Mouse (Mus musculus) MEL (cell line): ENCODE results near the gene Fdps. TPM values are rescaled to one million over a fixed set of nuclear protein-coding genes. Genes with fewer than 3 reads are reported as not detected.

Source experiments
- DNase-seq: peaks from one replicate; pipeline ENCODE4 v3.0.0; 2011; ENCODE audit warnings: low read depth, low spot score
- H3K27ac ChIP-seq: 2 replicates; pipeline ENCODE4 v1.5.1; 2012; ENCODE audit warnings: low read depth, mild to moderate bottlenecking, control low read depth, low read length, moderate library complexity; ENCODE audit not compliant: control insufficient read depth
- H3K27me3 ChIP-seq, 2 experiments: fragments of 150-350 bp in 1 of 2; sonication (generic) in 1 of 2; 2 replicates each; pipeline ENCODE4 v1.6.1; 2012; ENCODE audit warnings: low read length in 2 of 2, mild to moderate bottlenecking in 2 of 2, improper control_type of control experiment in 1 of 2, moderate library complexity in 1 of 2; ENCODE audit not compliant: insufficient read depth in 2 of 2, control insufficient read depth in 1 of 2
- H3K36me3 ChIP-seq, 2 experiments: 2 replicates each; pipeline ENCODE4 v1.6.1; 2012 to 2014; ENCODE audit warnings: low read length in 2 of 2, improper control_type of control experiment in 1 of 2, inconsistent platforms in 1 of 2, mild to moderate bottlenecking in 1 of 2; ENCODE audit not compliant: insufficient read depth in 2 of 2, control insufficient read depth in 1 of 2
- H3K4me1 ChIP-seq, 2 experiments: fragments of 150-350 bp in 1 of 2; sonication (generic) in 1 of 2; 2 replicates each; pipeline ENCODE4 v1.6.1; 2012; ENCODE audit warnings: low read length in 2 of 2, improper control_type of control experiment in 1 of 2, mild to moderate bottlenecking in 1 of 2; ENCODE audit not compliant: insufficient read depth in 2 of 2, control insufficient read depth in 1 of 2
- H3K4me3 ChIP-seq, 2 experiments: fragments of 150-350 bp in 1 of 2; sonication (generic) in 1 of 2; 2 replicates each; pipeline ENCODE4 v1.5.1; 2012; ENCODE audit warnings: low read depth in 2 of 2, low read length in 2 of 2, mild to moderate bottlenecking in 2 of 2, moderate library complexity in 2 of 2, control low read depth in 1 of 2, improper control_type of control experiment in 1 of 2; ENCODE audit not compliant: control insufficient read depth in 1 of 2, insufficient read depth in 1 of 2
- H3K79me2 ChIP-seq: 2 replicates; pipeline ENCODE4 v1.6.1; 2012; ENCODE audit warnings: mild to moderate bottlenecking, low read length, moderate library complexity; ENCODE audit not compliant: control insufficient read depth, poor library complexity, insufficient read depth
- H3K9ac ChIP-seq: 2 replicates; pipeline ENCODE4 v1.6.1; 2012; ENCODE audit warnings: low read depth, mild to moderate bottlenecking, control low read depth, low read length, moderate library complexity; ENCODE audit not compliant: control insufficient read depth, poor library complexity, severe bottlenecking
- H3K9me3 ChIP-seq: fragments of 150-350 bp; sonication (generic); replicated peaks from 2 replicates; pipeline ENCODE4 v1.6.1; 2012; ENCODE audit warnings: mild to moderate bottlenecking, low read length, improper control_type of control experiment, moderate library complexity; ENCODE audit not compliant: insufficient read depth
- BHLHE40 ChIP-seq: IDR thresholded peaks from 2 replicates; pipeline ENCODE4 v1.6.1; 2012; ENCODE audit warnings: low read depth, mild to moderate bottlenecking, inconsistent platforms, low read length, improper control_type of control experiment, borderline replicate concordance
- CHD1 ChIP-seq: IDR thresholded peaks from 2 replicates; pipeline ENCODE4 v1.6.1; 2012; ENCODE audit warnings: low read depth, mild to moderate bottlenecking, inconsistent platforms, low read length, improper control_type of control experiment
- CHD2 ChIP-seq: IDR thresholded peaks from 2 replicates; pipeline ENCODE4 v1.6.1; 2011; ENCODE audit warnings: low read length, improper control_type of control experiment
- CTCF ChIP-seq, 3 experiments: IDR thresholded peaks in 2 of 3; conservative IDR thresholded peaks in 1 of 3; 2 replicates each; pipeline ENCODE4 v1.5.1; 2011 to 2012; ENCODE audit warnings: low read length in 3 of 3, low read depth in 2 of 3, mild to moderate bottlenecking in 2 of 3, improper control_type of control experiment in 1 of 3, inconsistent platforms in 1 of 3, mixed read lengths in 1 of 3, moderate library complexity in 1 of 3; ENCODE audit not compliant: control insufficient read depth in 1 of 3, insufficient read depth in 1 of 3, poor library complexity in 1 of 3, severe bottlenecking in 1 of 3
- E2F4 ChIP-seq: IDR thresholded peaks from 2 replicates; pipeline ENCODE4 v1.6.1; 2011; ENCODE audit warnings: low read depth, low read length, improper control_type of control experiment, borderline replicate concordance
- ELF1 ChIP-seq: IDR thresholded peaks from 2 replicates; pipeline ENCODE4 v1.6.1; 2014; ENCODE audit warnings: low read depth, mild to moderate bottlenecking, inconsistent platforms, low read length, improper control_type of control experiment, moderate library complexity
- ETS1 ChIP-seq: IDR thresholded peaks from 2 replicates; pipeline ENCODE4 v1.6.1; 2012; ENCODE audit warnings: low read depth, mild to moderate bottlenecking, inconsistent platforms, low read length, improper control_type of control experiment, moderate library complexity
- GABPA ChIP-seq: IDR thresholded peaks from 2 replicates; pipeline ENCODE4 v1.6.1; 2012; ENCODE audit warnings: low read depth, mild to moderate bottlenecking, inconsistent platforms, low read length, improper control_type of control experiment, moderate library complexity
- GATA1 ChIP-seq: IDR thresholded peaks from 2 replicates; pipeline ENCODE4 v1.6.1; 2011; ENCODE audit warnings: low read depth, low read length, improper control_type of control experiment
- HCFC1 ChIP-seq: IDR thresholded peaks from 2 replicates; pipeline ENCODE4 v1.6.1; 2012; ENCODE audit warnings: low read depth, mild to moderate bottlenecking, inconsistent platforms, low read length, improper control_type of control experiment, moderate library complexity
- JUND ChIP-seq: IDR thresholded peaks from 2 replicates; pipeline ENCODE4 v1.6.1; 2011; ENCODE audit warnings: low read depth, mild to moderate bottlenecking, improper control_type of control experiment, low read length
- KAT2A ChIP-seq: conservative IDR thresholded peaks from 2 replicates; pipeline ENCODE4 v1.6.1; 2012; ENCODE audit warnings: low read depth, low read length, improper control_type of control experiment, inconsistent platforms
- MAFK ChIP-seq: IDR thresholded peaks from 2 replicates; pipeline ENCODE4 v1.6.1; 2011; ENCODE audit warnings: low read depth, mild to moderate bottlenecking, low read length, improper control_type of control experiment, borderline replicate concordance
- MAX ChIP-seq: IDR thresholded peaks from 2 replicates; pipeline ENCODE4 v1.6.1; 2011; ENCODE audit warnings: low read length, improper control_type of control experiment
- MEF2A ChIP-seq: IDR thresholded peaks from 2 replicates; pipeline ENCODE4 v1.6.1; 2014; ENCODE audit warnings: low read depth, mild to moderate bottlenecking, inconsistent platforms, low read length, improper control_type of control experiment; ENCODE audit not compliant: poor library complexity, insufficient replicate concordance, severe bottlenecking; ENCODE audit errors: extremely low read depth
- MXI1 ChIP-seq: IDR thresholded peaks from 2 replicates; pipeline ENCODE4 v1.6.1; 2011; ENCODE audit warnings: mild to moderate bottlenecking, low read depth, low read length, improper control_type of control experiment
- MYC ChIP-seq: IDR thresholded peaks from 2 replicates; pipeline ENCODE4 v1.6.1; 2011; ENCODE audit warnings: low read depth, mild to moderate bottlenecking, low read length, improper control_type of control experiment, moderate library complexity
- NELFE ChIP-seq: IDR thresholded peaks from 2 replicates; pipeline ENCODE4 v1.6.1; 2011; ENCODE audit warnings: low read depth, low read length, improper control_type of control experiment
- NRF1 ChIP-seq: IDR thresholded peaks from 2 replicates; pipeline ENCODE4 v1.6.1; 2014; ENCODE audit warnings: low read depth, mild to moderate bottlenecking, inconsistent platforms, low read length, improper control_type of control experiment, moderate library complexity; ENCODE audit not compliant: poor library complexity, insufficient read depth, severe bottlenecking
- POLR2A ChIP-seq, 2 experiments: IDR thresholded peaks; 2 replicates each; pipeline ENCODE4 v1.6.1; 2011 to 2012; ENCODE audit warnings: low read length in 2 of 2, mild to moderate bottlenecking in 2 of 2, control low read depth in 1 of 2, improper control_type of control experiment in 1 of 2, low read depth in 1 of 2, moderate library complexity in 1 of 2; ENCODE audit not compliant: control insufficient read depth in 1 of 2, insufficient read depth in 1 of 2, poor library complexity in 1 of 2
- POLR2AphosphoS2 ChIP-seq: IDR thresholded peaks from 2 replicates; pipeline ENCODE4 v1.6.1; 2011; ENCODE audit warnings: low read length, improper control_type of control experiment
- POLR2AphosphoS5 ChIP-seq: IDR thresholded peaks from 2 replicates; pipeline ENCODE4 v1.6.1; 2012; ENCODE audit warnings: low read depth, borderline replicate concordance, mild to moderate bottlenecking, inconsistent platforms, low read length, moderate library complexity, mixed read lengths
- RAD21 ChIP-seq: IDR thresholded peaks from 2 replicates; pipeline ENCODE4 v1.6.1; 2011; ENCODE audit warnings: mild to moderate bottlenecking, low read depth, low read length, improper control_type of control experiment
- RCOR1 ChIP-seq: IDR thresholded peaks from 2 replicates; pipeline ENCODE4 v1.6.1; 2012; ENCODE audit warnings: low read depth, mild to moderate bottlenecking, inconsistent platforms, low read length, improper control_type of control experiment
- SIN3A ChIP-seq: IDR thresholded peaks from 2 replicates; pipeline ENCODE4 v1.6.1; 2012; ENCODE audit warnings: low read length, improper control_type of control experiment, inconsistent platforms
- SMC3 ChIP-seq: IDR thresholded peaks from 2 replicates; pipeline ENCODE4 v1.6.1; 2011; ENCODE audit warnings: low read depth, low read length, improper control_type of control experiment
- TAL1 ChIP-seq: IDR thresholded peaks from 2 replicates; pipeline ENCODE4 v1.6.1; 2012; ENCODE audit warnings: mild to moderate bottlenecking, inconsistent platforms, low read length, moderate library complexity, mixed read lengths
- TCF12 ChIP-seq: IDR thresholded peaks from 2 replicates; pipeline ENCODE4 v1.6.1; 2014; ENCODE audit warnings: low read depth, mild to moderate bottlenecking, inconsistent platforms, low read length, improper control_type of control experiment, moderate library complexity
- UBTF ChIP-seq: IDR thresholded peaks from 2 replicates; pipeline ENCODE4 v1.6.1; 2012; ENCODE audit warnings: low read depth, mild to moderate bottlenecking, inconsistent platforms, low read length, improper control_type of control experiment, moderate library complexity, borderline replicate concordance; ENCODE audit not compliant: insufficient read depth
- USF1 ChIP-seq: IDR thresholded peaks from 2 replicates; pipeline ENCODE4 v1.6.1; 2014; ENCODE audit warnings: low read depth, mild to moderate bottlenecking, inconsistent platforms, low read length, improper control_type of control experiment, moderate library complexity
- USF2 ChIP-seq, 2 experiments: IDR thresholded peaks; 2 replicates each; pipeline ENCODE4 v1.6.1; 2011 to 2012; ENCODE audit warnings: improper control_type of control experiment in 2 of 2, low read length in 2 of 2, borderline replicate concordance in 1 of 2, inconsistent platforms in 1 of 2, low read depth in 1 of 2, mild to moderate bottlenecking in 1 of 2; ENCODE audit not compliant: insufficient read depth in 1 of 2
- ZC3H11A ChIP-seq: IDR thresholded peaks from 2 replicates; pipeline ENCODE4 v1.6.1; 2012; ENCODE audit warnings: low read depth, mild to moderate bottlenecking, inconsistent platforms, low read length, improper control_type of control experiment
- ZKSCAN1 ChIP-seq: IDR thresholded peaks from 2 replicates; pipeline ENCODE4 v1.6.1; 2012; ENCODE audit warnings: low read depth, mild to moderate bottlenecking, inconsistent platforms, low read length, improper control_type of control experiment, moderate library complexity
- ZMIZ1 ChIP-seq: IDR thresholded peaks from 2 replicates; pipeline ENCODE4 v1.6.1; 2012; ENCODE audit warnings: low read depth, mild to moderate bottlenecking, inconsistent platforms, low read length, improper control_type of control experiment, moderate library complexity
- ZNF384 ChIP-seq: IDR thresholded peaks from 2 replicates; pipeline ENCODE4 v1.6.1; 2012; ENCODE audit warnings: low read depth, mild to moderate bottlenecking, inconsistent platforms, low read length, improper control_type of control experiment
- polyA plus RNA-seq, 2 experiments: library from polyadenylated mRNA; stranded (reverse) in 1 of 2; unstranded in 1 of 2; fragments of >175 nt in 1 of 2; fragments of >200 nt in 1 of 2; gene quantifications; 2 replicates each; pipeline versions ENCODE4 v1.2.1 to v1.2.4; 2012; ENCODE audit warnings: low replicate concordance in 2 of 2, low read depth in 1 of 2; ENCODE audit not compliant: insufficient read length in 2 of 2, insufficient read depth in 1 of 2, missing spikeins in 1 of 2
- total RNA-seq: library from RNA; depleted of rRNA; stranded (reverse); fragments of 300-350 nt; gene quantifications from 2 replicates; pipeline ENCODE4 v1.2.3, GENCODE M21; 2012

Fdps gene
- total and polyA plus RNA-seq, 3 experiments, result 226 to 267 TPM; not detected in 1

DNA sequence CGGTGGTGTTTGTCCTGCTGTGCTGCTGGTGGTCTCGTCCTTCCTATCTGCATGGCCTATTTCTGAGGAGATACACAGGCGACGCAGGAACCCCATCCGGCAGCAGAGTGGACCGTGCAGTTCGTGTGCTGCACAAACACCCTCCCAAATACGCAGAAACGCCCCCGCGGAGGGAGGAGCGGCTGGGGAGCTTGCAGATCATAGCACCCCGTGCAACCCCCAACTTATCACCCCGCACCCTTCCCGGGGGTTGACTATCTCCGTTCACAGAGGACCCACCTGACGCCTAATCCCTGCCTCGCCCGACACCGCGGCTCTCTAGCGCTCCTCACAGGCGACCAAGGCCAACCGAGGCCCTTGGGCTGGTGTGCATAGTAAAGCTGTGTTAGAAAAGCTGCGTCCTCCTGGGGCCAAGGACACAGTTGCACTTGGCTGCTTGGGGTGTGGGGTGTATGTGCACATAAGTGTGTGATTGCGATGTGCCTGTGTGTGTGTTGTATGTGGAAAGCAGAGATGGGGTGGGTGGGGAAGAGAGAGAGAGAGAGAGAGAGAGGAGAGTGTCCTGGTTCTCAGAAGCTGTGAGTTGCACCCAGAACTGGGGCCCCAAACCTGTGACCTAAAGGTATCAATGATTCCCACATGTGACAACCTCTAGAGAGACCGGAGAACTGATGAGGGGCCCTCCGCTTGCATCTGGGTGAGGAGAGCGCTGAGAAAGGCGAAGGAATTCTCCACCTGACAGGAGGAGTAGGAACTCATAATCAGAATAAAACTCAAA, 30.7 kb upstream of the Fdps start:
- Histone ChIP-seq H3K9me3 (no peaks in the 10 kb centered on the region), H3K36me3 (peaks cover 0 to 44% of the 10 kb centered on the region in 2 experiments; a peak in 2 of 4 replicates), H3K4me3 (peak overlapping the region; percentile 51 to 57), H3K79me2 (peaks cover 14% of the 10 kb centered on the region), H3K27me3 (no peaks in the 10 kb centered on the region), H3K27ac (peak overlapping the region; percentile 88), H3K9ac (peak overlapping the region; percentile 67), H3K4me1 (peaks cover 34 to 59% of the 10 kb centered on the region in 2 experiments)
- DNase-seq, result peak; percentile 98
- TF ChIP-seq HCFC1 (peak; percentile 65), POLR2A (IDR thresholded peaks at IDR 0.05; ENCODE audit: control insufficient read depth in 1 of 2, insufficient read depth in 1 of 2, low read depth in 1 of 2, low read length in 2 of 2, poor library complexity in 1 of 2) (peak; percentile 21 to 71; a peak in 3 of 4 replicates), CTCF (IDR thresholded peaks at IDR 0.05 in 2 of 3, conservative IDR thresholded peaks at IDR 0.05 in 1 of 3; ENCODE audit: control insufficient read depth in 1 of 3, insufficient read depth in 1 of 3, low read depth in 2 of 3, low read length in 3 of 3, poor library complexity in 1 of 3, severe bottlenecking in 1 of 3) (peak; percentile 47 to 81 (median 80)), ETS1 (peak; percentile 92), GABPA (no peak), JUND (no peak), ZC3H11A (no peak), CHD1 (peak; percentile 41; the same call in 1 of the 2 replicates), BHLHE40 (peak; percentile 99), USF2 (IDR thresholded peaks at IDR 0.05; ENCODE audit: borderline replicate concordance in 1 of 2, insufficient read depth in 1 of 2, low read depth in 1 of 2, low read length in 2 of 2) (no peak), MEF2A (no peak), POLR2AphosphoS5 (no peak; the same call in 1 of the 2 replicates), KAT2A (0 out of 2 replicates have a peak, but pooled peaks have one; percentile 18), SIN3A (peak; percentile 95), SMC3 (peak; percentile 52), ZMIZ1 (peak; percentile 64; the same call in 1 of the 2 replicates), ELF1 (peak; percentile 51; the same call in 1 of the 2 replicates), ZNF384 (peak; percentile 24; the same call in 1 of the 2 replicates), TAL1 (peak; percentile 92), MYC (0 out of 2 replicates have a peak, but pooled peaks have one; percentile 49), TCF12 (peak; percentile 99), RCOR1 (peak; percentile 89), NELFE (peak; percentile 68), CHD2 (peak; percentile 46), GATA1 (peak; percentile 90), USF1 (peak; percentile 81), NRF1 (no peak), MAX (peak; percentile 68), UBTF (peak; percentile 54; the same call in 1 of the 2 replicates), MAFK (0 out of 2 replicates have a peak, but pooled peaks have one; percentile 21), RAD21 (peak; percentile 55), POLR2AphosphoS2 (peak; percentile 52; the same call in 1 of the 2 replicates), MXI1 (peak; percentile 74), E2F4 (no peak), ZKSCAN1 (no peak)
